Mouse (Mus musculus): ENCODE measurements around the gene Cfap73. TPM values are rescaled to one million over a fixed set of nuclear protein-coding genes. Genes with fewer than 3 reads are reported as not detected.

The Cfap73 gene
- polyA plus RNA-seq, 1 experiment from 2014 or later: 0.51 TPM

Other genes with a start within 250 kb of the Cfap73 start
- 20.1 and 24.3 TPM in 2 replicates for gene Lhx5, start 202.5 kb downstream of the Cfap73 start, polyA plus RNA-seq (2015; fragmentation: Nextera tagmentation; extraction: Ambion mirVana)
- gene Sdsl, start 161.4 kb downstream of the Cfap73 start, polyA plus RNA-seq (2015; fragmentation: Nextera tagmentation; extraction: Ambion mirVana): 8.1 and 9.4 TPM in 2 replicates
- gene Sds, start 157.7 kb downstream of the Cfap73 start, polyA plus RNA-seq (2015; fragmentation: Nextera tagmentation; extraction: Ambion mirVana): 0.40 and 0.80 TPM in 2 replicates
- 37.6 and 39.0 TPM in 2 replicates for gene Plbd2, start 130.6 kb downstream of the Cfap73 start, polyA plus RNA-seq (2015; fragmentation: Nextera tagmentation; extraction: Ambion mirVana)
- gene Slc8b1, start 123.1 kb downstream of the Cfap73 start, polyA plus RNA-seq (2015; fragmentation: Nextera tagmentation; extraction: Ambion mirVana): 2.3 and 2.7 TPM in 2 replicates
- gene Tpcn1, start 45.6 kb downstream of the Cfap73 start, polyA plus RNA-seq (2015; fragmentation: Nextera tagmentation; extraction: Ambion mirVana): 15.1 and 17.4 TPM in 2 replicates
- gene Iqcd, start 45.2 kb downstream of the Cfap73 start, polyA plus RNA-seq (2015; fragmentation: Nextera tagmentation; extraction: Ambion mirVana): 2.0 and 2.4 TPM in 2 replicates
- 29.3 and 33.7 TPM in 2 replicates for gene Rita1, start 21.6 kb downstream of the Cfap73 start, polyA plus RNA-seq (2015; fragmentation: Nextera tagmentation; extraction: Ambion mirVana)
- gene Ddx54, start 21.5 kb downstream of the Cfap73 start, polyA plus RNA-seq (2015; fragmentation: Nextera tagmentation; extraction: Ambion mirVana): 38.4 and 42.0 TPM in 2 replicates
- gene Rasal1, start 14.6 kb upstream of the Cfap73 start, polyA plus RNA-seq (2015; fragmentation: Nextera tagmentation; extraction: Ambion mirVana): 0.61 and 1.9 TPM in 2 replicates
- gene Dtx1, start 77.7 kb upstream of the Cfap73 start, polyA plus RNA-seq (2015; fragmentation: Nextera tagmentation; extraction: Ambion mirVana): 44.8 and 46.6 TPM in 2 replicates
- 0.19 and 0.43 TPM in 2 replicates for gene Oas2, start 115.6 kb upstream of the Cfap73 start, polyA plus RNA-seq (2015; fragmentation: Nextera tagmentation; extraction: Ambion mirVana)
- 0.66 and 0.96 TPM in 2 replicates for gene Oas3, start 143.4 kb upstream of the Cfap73 start, polyA plus RNA-seq (2015; fragmentation: Nextera tagmentation; extraction: Ambion mirVana)
- gene Oas1e, start 161.3 kb upstream of the Cfap73 start, polyA plus RNA-seq (2015; fragmentation: Nextera tagmentation; extraction: Ambion mirVana): 0.19 and 0.86 TPM in 2 replicates
- 0.65 and 0.70 TPM in 2 replicates for gene Oas1c, start 178.3 kb upstream of the Cfap73 start, polyA plus RNA-seq (2015; fragmentation: Nextera tagmentation; extraction: Ambion mirVana)
- not detected in 2 replicates for gene Oas1f, start 213.1 kb upstream of the Cfap73 start, polyA plus RNA-seq (2015; fragmentation: Nextera tagmentation; extraction: Ambion mirVana)
- gene Oas1h, start 227.2 kb upstream of the Cfap73 start, polyA plus RNA-seq (2015; fragmentation: Nextera tagmentation; extraction: Ambion mirVana): not detected in 2 replicates

Data from hindbrain, embryonic 16.5 days (tissue).